Mouse (Mus musculus) forebrain, embryonic 10.5 days (tissue): ENCODE data around the gene Tnrc18. TPM values are rescaled to one million over a fixed set of nuclear protein-coding genes. Genes with fewer than 3 reads are reported as not detected.
A peak's percentile ranks its signal among the peaks of the same experiment; 100 is the strongest.

Experiments
- DNase-seq: peaks from one replicate; pipeline ENCODE4 v3.0.0-alpha.2; 2017; ENCODE audit warnings: low spot score; ENCODE audit errors: extremely low spot score
- H3K27ac ChIP-seq: fragments of 300-500 bp; sonication (generic); 2 replicates; pipeline ENCODE4 v1.5.1; 2016; ENCODE audit warnings: mild to moderate bottlenecking
- H3K27me3 ChIP-seq: fragments of 300-500 bp; sonication (generic); 2 replicates; pipeline ENCODE4 v1.6.1; 2016; ENCODE audit warnings: mild to moderate bottlenecking; ENCODE audit not compliant: poor library complexity, severe bottlenecking
- H3K36me3 ChIP-seq: fragments of 300-500 bp; sonication (generic); replicated peaks from 2 replicates; pipeline ENCODE4 v1.6.1; 2016; ENCODE audit warnings: mild to moderate bottlenecking, moderate library complexity
- H3K4me1 ChIP-seq: fragments of 300-500 bp; sonication (generic); 2 replicates; pipeline ENCODE4 v1.6.1; 2016
- H3K4me3 ChIP-seq: fragments of 300-500 bp; sonication (generic); 2 replicates; pipeline ENCODE4 v1.5.1; 2016; ENCODE audit warnings: mild to moderate bottlenecking, moderate library complexity
- H3K9me3 ChIP-seq: fragments of 300-500 bp; sonication (generic); 2 replicates; pipeline ENCODE4 v1.6.1; 2016; ENCODE audit warnings: mild to moderate bottlenecking, moderate library complexity
- WGBS: fragments of 180-500 bp; shearing (Covaris S2); methylation state at CpG from one replicate; pipeline ENCODE4 v1.1.7; 2016; 5-methylcytosine and 5-hydroxymethylcytosine counted together
- polyA plus RNA-seq: library from polyadenylated mRNA; unstranded; fragments of >200 nt; fragmentation: Nextera tagmentation; extraction: Ambion mirVana; gene quantifications from 2 replicates; pipeline ENCODE4 v1.2.1, GENCODE M21; 2016

Gene Tnrc18
- polyA plus RNA-seq, 1 experiment from 2014 or later: 22.7 TPM

GRCm38 (mm10) chr5:142778135-142778534 is 39.3 kb downstream of the Tnrc18 start:
- H3K27ac ChIP-seq: no peak overlapping the region
- no peaks in the 10 kb centered on the region for H3K9me3 ChIP-seq
- DNase-seq: no peak
- H3K4me3 ChIP-seq: no peak overlapping the region
- H3K36me3 ChIP-seq: peaks cover 96% of the 10 kb centered on the region
- WGBS: 79% methylated on average over 8 of the region's 8 CpGs
- H3K4me1 ChIP-seq: peaks cover 18% of the 10 kb centered on the region
- H3K27me3 ChIP-seq: no peaks in the 10 kb centered on the region

GRCm38 (mm10) chr5:142776080-142776479 is 41.4 kb downstream of the Tnrc18 start:
- Histone ChIP-seq H3K4me3 (no peak overlapping the region), H3K36me3 (peaks cover 98% of the 10 kb centered on the region), H3K27ac (no peak overlapping the region), H3K9me3 (no peaks in the 10 kb centered on the region), H3K27me3 (no peaks in the 10 kb centered on the region), H3K4me1 (peaks cover 23% of the 10 kb centered on the region)
- WGBS: 94% methylated on average over 13 of the region's 13 CpGs
- DNase-seq: no peak

- Histone ChIP-seq H3K27ac (no peak overlapping the region), H3K36me3 (peaks cover 98% of the 10 kb centered on the region), H3K4me1 (peaks cover 27% of the 10 kb centered on the region), H3K27me3 (no peaks in the 10 kb centered on the region), H3K4me3 (no peak overlapping the region), H3K9me3 (no peaks in the 10 kb centered on the region)
- DNase-seq: no peak
- 96% methylated on average over 5 of the region's 5 CpGs for WGBS
Observed at GRCm38 (mm10) chr5:142774771-142775170, 42.7 kb downstream of the Tnrc18 start.

- Histone ChIP-seq H3K4me1 (peaks cover 38% of the 10 kb centered on the region), H3K27me3 (no peaks in the 10 kb centered on the region), H3K9me3 (no peaks in the 10 kb centered on the region), H3K4me3 (no peak overlapping the region), H3K36me3 (peaks cover 97% of the 10 kb centered on the region), H3K27ac (no peak overlapping the region)
- 96% methylated on average over 15 of the region's 15 CpGs for WGBS
- DNase-seq: no peak
Observed at GRCm38 (mm10) chr5:142771964-142772363, 45.5 kb downstream of the Tnrc18 start.

GRCm38 (mm10) chr5:142771034-142771433 is 46.4 kb downstream of the Tnrc18 start:
- Histone ChIP-seq H3K4me3 (no peak overlapping the region), H3K36me3 (peaks cover 97% of the 10 kb centered on the region), H3K27me3 (no peaks in the 10 kb centered on the region), H3K9me3 (no peaks in the 10 kb centered on the region), H3K27ac (0 out of 2 replicates have a peak overlapping the region, but pooled peaks have one; percentile 7), H3K4me1 (peaks cover 38% of the 10 kb centered on the region)
- WGBS: 97% methylated on average over 4 of the region's 4 CpGs
- no peak for DNase-seq

- peaks cover 38% of the 10 kb centered on the region for H3K4me1 ChIP-seq
- no peaks in the 10 kb centered on the region for H3K9me3 ChIP-seq
- H3K4me3 ChIP-seq: no peak overlapping the region
- H3K27me3 ChIP-seq: no peaks in the 10 kb centered on the region
- H3K36me3 ChIP-seq: peaks cover 97% of the 10 kb centered on the region
- whole genome bisulfite sequencing: 65% methylated on average over 5 of the region's 5 CpGs
- DNase-seq: no peak
- H3K27ac ChIP-seq: no peak overlapping the region
Observed at GRCm38 (mm10) chr5:142769641-142770040, 47.8 kb downstream of the Tnrc18 start.

- peak overlapping the region; percentile 6; the same call in 1 of the 2 replicates for H3K4me3 ChIP-seq
- no peaks in the 10 kb centered on the region for H3K27me3 ChIP-seq
- peaks cover 38% of the 10 kb centered on the region for H3K4me1 ChIP-seq
- H3K9me3 ChIP-seq: no peaks in the 10 kb centered on the region
- DNase-seq: peak; percentile 34
- peak overlapping the region; percentile 72 for H3K27ac ChIP-seq
- peaks cover 97% of the 10 kb centered on the region for H3K36me3 ChIP-seq
- WGBS: 46% methylated on average over 10 of the region's 10 CpGs
Observed at GRCm38 (mm10) chr5:142768352-142769267, 48.9 kb downstream of the Tnrc18 start.

GRCm38 (mm10) chr5:142767937-142768336 is 49.5 kb downstream of the Tnrc18 start:
- Histone ChIP-seq H3K27me3 (no peaks in the 10 kb centered on the region), H3K36me3 (peaks cover 97% of the 10 kb centered on the region), H3K4me1 (peaks cover 38% of the 10 kb centered on the region), H3K27ac (no peak overlapping the region), H3K4me3 (no peak overlapping the region), H3K9me3 (no peaks in the 10 kb centered on the region)
- DNase-seq: peak; percentile 57
- WGBS: 19% methylated on average over 7 of the region's 7 CpGs

- Histone ChIP-seq H3K27me3 (no peaks in the 10 kb centered on the region), H3K4me3 (no peak overlapping the region), H3K27ac (no peak overlapping the region), H3K9me3 (no peaks in the 10 kb centered on the region), H3K4me1 (peaks cover 34% of the 10 kb centered on the region), H3K36me3 (peaks cover 97% of the 10 kb centered on the region)
- DNase-seq: no peak
- 95% methylated on average over 3 of the region's 3 CpGs for WGBS
Observed at GRCm38 (mm10) chr5:142766708-142767107, 50.8 kb downstream of the Tnrc18 start.

GRCm38 (mm10) chr5:142764889-142765288 is 52.6 kb downstream of the Tnrc18 start:
- no peak for DNase-seq
- peak overlapping the region; percentile 4; the same call in 1 of the 2 replicates for H3K27ac ChIP-seq
- no peaks in the 10 kb centered on the region for H3K27me3 ChIP-seq
- H3K9me3 ChIP-seq: no peaks in the 10 kb centered on the region
- no peak overlapping the region for H3K4me3 ChIP-seq
- H3K4me1 ChIP-seq: peaks cover 18% of the 10 kb centered on the region
- peaks cover 97% of the 10 kb centered on the region for H3K36me3 ChIP-seq
- WGBS: 81% methylated on average over 15 of the region's 15 CpGs

- Histone ChIP-seq H3K27ac (peak overlapping the region; percentile 4; the same call in 1 of the 2 replicates), H3K27me3 (no peaks in the 10 kb centered on the region), H3K4me3 (no peak overlapping the region), H3K9me3 (no peaks in the 10 kb centered on the region), H3K4me1 (peaks cover 12% of the 10 kb centered on the region), H3K36me3 (peaks cover 97% of the 10 kb centered on the region)
- 49% methylated on average over 11 of the region's 11 CpGs for WGBS
- DNase-seq: no peak
Observed at GRCm38 (mm10) chr5:142764306-142764705, 53.2 kb downstream of the Tnrc18 start.

GRCm38 (mm10) chr5:142762082-142762807 is 55.2 kb downstream of the Tnrc18 start:
- Histone ChIP-seq H3K27me3 (no peaks in the 10 kb centered on the region), H3K27ac (no peak overlapping the region), H3K36me3 (peaks cover 100% of the 10 kb centered on the region), H3K4me3 (no peak overlapping the region), H3K9me3 (no peaks in the 10 kb centered on the region), H3K4me1 (no peaks in the 10 kb centered on the region)
- DNase-seq: no peak
- 93% methylated on average over 21 of the region's 21 CpGs for WGBS
